Mouse (Mus musculus) embryonic facial prominence, embryonic 14.5 days (tissue): Measurements from ENCODE around the gene Zbtb8b. TPM values are rescaled to one million over a fixed set of nuclear protein-coding genes. Genes with fewer than 3 reads are reported as not detected.

Experiments used
- ATAC-seq: fragments of 200-750 bp; cut with Nextera tagmentation; 2 replicates; pipeline ENCODE4 v1.8.0; 2017; ENCODE audit warnings: low read depth, moderate number of reproducible peaks, moderate TSS enrichment
- DNase-seq: peaks from one replicate; pipeline ENCODE4 v3.0.0-alpha.2; 2015; ENCODE audit warnings: low spot score
- H3K27ac ChIP-seq: fragments of 300-500 bp; sonication (generic); replicated peaks from 2 replicates; pipeline ENCODE4 v1.5.1; 2014; ENCODE audit warnings: low read depth, mild to moderate bottlenecking, low read length, moderate library complexity
- H3K27me3 ChIP-seq: fragments of 300-500 bp; sonication (generic); replicated peaks from 2 replicates; pipeline ENCODE4 v1.6.1; 2014; ENCODE audit warnings: low read length; ENCODE audit not compliant: control insufficient read depth, insufficient read depth
- H3K36me3 ChIP-seq: fragments of 300-500 bp; sonication (generic); 2 replicates; pipeline ENCODE4 v1.6.1; 2014; ENCODE audit warnings: low read length, mixed read lengths; ENCODE audit not compliant: control insufficient read depth, insufficient read depth
- H3K4me1 ChIP-seq: fragments of 300-500 bp; sonication (generic); 2 replicates; pipeline ENCODE4 v1.6.1; 2014; ENCODE audit warnings: antibody characterized with exemption, low read length; ENCODE audit not compliant: control insufficient read depth, insufficient read depth
- H3K4me2 ChIP-seq: fragments of 300-500 bp; sonication (generic); 2 replicates; pipeline ENCODE4 v1.6.1; 2014; ENCODE audit warnings: low read depth, mild to moderate bottlenecking, low read length, moderate library complexity, mixed read lengths
- H3K4me3 ChIP-seq: fragments of 300-500 bp; sonication (generic); 2 replicates; pipeline ENCODE4 v1.5.1; 2014; ENCODE audit warnings: low read depth, mild to moderate bottlenecking, low read length
- H3K9ac ChIP-seq: fragments of 300-500 bp; sonication (generic); 2 replicates; pipeline ENCODE4 v1.6.1; 2014; ENCODE audit warnings: low read depth, mild to moderate bottlenecking, low read length, moderate library complexity, mixed read lengths
- H3K9me3 ChIP-seq: fragments of 300-500 bp; sonication (generic); 2 replicates; pipeline ENCODE4 v1.6.1; 2016; ENCODE audit warnings: low read length; ENCODE audit not compliant: control insufficient read depth
- WGBS: fragments of 180-500 bp; shearing (Covaris S2); extraction: QIAGEN DNeasy Blood & Tissue Kit; methylation state at CpG from one replicate; pipeline ENCODE4 v1.1.7; 2014; 5-methylcytosine and 5-hydroxymethylcytosine counted together
- polyA plus RNA-seq: library from polyadenylated mRNA; unstranded; fragments of >200 nt; fragmentation: Nextera tagmentation; extraction: Ambion mirVana; gene quantifications from 2 replicates; pipeline ENCODE4 v1.2.1, GENCODE M21; 2014

Zbtb8b gene
- polyA plus RNA-seq, 1 experiment from 2014 or later, result 1.3 TPM

DNA sequence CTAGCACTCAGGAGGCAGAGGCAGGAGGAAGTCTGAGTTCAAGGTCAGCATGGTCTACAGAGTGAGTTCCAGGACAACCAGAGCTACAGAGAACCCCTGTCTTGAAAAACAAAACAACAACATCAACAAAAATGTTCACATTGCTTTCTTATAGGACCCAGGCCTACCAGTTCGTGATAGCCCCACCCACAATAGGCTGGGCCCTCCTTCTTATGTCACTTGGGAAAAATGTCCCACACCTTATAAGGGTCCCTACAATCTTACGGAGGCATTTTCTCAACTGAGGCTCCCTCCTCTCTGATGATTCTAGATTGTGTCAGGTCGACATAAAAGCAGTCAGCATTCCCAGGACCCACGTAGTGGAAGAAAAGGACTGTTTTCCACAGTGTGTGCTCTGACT lies 40.8 kb downstream of the Zbtb8b start:
- Histone ChIP-seq H3K36me3 (no peaks in the 10 kb centered on the region), H3K4me1 (no peaks in the 10 kb centered on the region), H3K4me3 (no peak overlapping the region), H3K9ac (no peak overlapping the region), H3K27ac (no peak overlapping the region), H3K4me2 (no peak overlapping the region), H3K9me3 (no peaks in the 10 kb centered on the region), H3K27me3 (no peaks in the 10 kb centered on the region)
- no peak for ATAC-seq
- 73% methylated on average over 4 of the region's 4 CpGs for WGBS
- DNase-seq, result no peak

GRCm38 (mm10) chr4:129396960-129397359 lies 43.7 kb downstream of the Zbtb8b start:
- ATAC-seq, result no peak
- H3K4me2 ChIP-seq, result no peak overlapping the region
- 76% methylated on average over 3 of the region's 3 CpGs for WGBS

DNA sequence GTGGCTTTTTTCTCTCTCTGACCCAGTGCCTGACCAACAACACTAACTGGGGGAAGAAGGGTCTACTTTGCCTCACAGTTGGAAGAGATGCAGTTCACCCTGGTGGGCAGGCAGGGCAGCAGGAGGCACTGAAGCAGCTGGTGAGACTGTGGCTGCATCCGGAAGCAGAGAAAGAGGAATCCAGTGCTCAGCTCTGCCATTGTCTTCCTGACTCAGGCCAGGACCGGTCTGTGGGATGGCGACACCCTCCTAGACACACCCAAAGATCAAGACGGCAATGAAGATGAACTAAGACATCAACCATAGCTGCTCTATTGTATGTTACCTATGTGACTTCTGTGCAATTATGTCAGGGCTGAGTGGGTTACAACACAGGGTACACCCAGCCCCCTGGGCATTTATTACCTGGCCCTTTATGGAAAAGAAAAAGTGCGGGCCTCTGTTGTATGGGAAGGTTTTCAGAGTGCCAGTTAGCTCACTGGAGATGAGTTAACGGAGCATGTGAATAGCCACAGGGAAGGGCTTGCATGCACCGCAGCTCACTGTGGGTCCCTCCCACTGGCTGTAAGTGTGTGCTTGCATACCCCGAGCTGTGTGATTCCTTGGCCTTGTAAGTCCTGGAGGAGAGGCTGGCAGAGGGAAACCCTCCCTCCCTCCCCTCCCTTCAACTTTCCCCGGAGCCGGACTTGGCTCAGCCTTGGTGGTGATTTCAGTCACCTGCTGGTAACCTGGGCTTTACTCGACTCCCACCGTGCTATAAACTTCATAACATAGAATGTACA lies 46.4 kb downstream of the Zbtb8b start:
- Histone ChIP-seq H3K4me3 (no peak overlapping the region), H3K36me3 (no peaks in the 10 kb centered on the region), H3K27ac (no peak overlapping the region), H3K9ac (no peak overlapping the region), H3K27me3 (no peaks in the 10 kb centered on the region), H3K4me2 (no peak overlapping the region), H3K9me3 (no peaks in the 10 kb centered on the region), H3K4me1 (no peaks in the 10 kb centered on the region)
- no peak for ATAC-seq
- DNase-seq, result no peak
- WGBS, result 48% methylated on average over 12 of the region's 12 CpGs

More at GRCm38 (mm10) chr4:129396960-129397359, 43.7 kb downstream of the Zbtb8b start:
- Histone ChIP-seq H3K36me3 (no peaks in the 10 kb centered on the region), H3K9ac (no peak overlapping the region), H3K27ac (no peak overlapping the region), H3K9me3 (no peaks in the 10 kb centered on the region), H3K4me3 (no peak overlapping the region), H3K27me3 (no peaks in the 10 kb centered on the region), H3K4me1 (no peaks in the 10 kb centered on the region)
- no peak for DNase-seq

DNA sequence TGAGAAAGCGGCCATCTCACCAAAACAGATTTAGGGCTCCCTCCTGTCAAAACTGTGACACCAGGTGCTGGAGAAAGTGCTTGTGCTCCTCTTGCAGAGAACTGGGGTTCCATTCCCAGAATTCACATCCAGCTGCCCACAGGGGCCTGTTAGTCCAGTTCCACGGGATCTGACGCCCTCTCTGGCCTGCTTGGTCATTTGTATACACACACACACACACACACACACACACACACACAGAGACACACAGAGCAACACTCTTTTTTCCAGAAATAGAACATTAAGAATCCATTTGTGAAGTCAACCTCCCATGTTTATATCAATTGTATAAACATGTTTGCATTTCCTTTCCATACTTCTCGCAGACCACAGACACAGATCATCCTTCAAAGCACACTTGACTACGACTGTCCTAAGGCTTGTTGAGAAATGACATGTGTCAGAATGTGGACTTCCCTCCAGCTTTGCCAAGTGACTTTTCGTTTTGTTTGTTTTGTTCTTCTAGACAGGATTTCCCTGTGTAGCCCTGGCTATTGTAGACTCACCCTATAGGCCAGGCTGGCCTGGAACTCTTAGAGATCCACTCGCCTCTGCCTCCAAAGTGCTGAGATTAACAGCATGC lies 49.6 kb downstream of the Zbtb8b start:
- Histone ChIP-seq H3K27ac (no peak overlapping the region), H3K9me3 (no peaks in the 10 kb centered on the region), H3K36me3 (no peaks in the 10 kb centered on the region), H3K4me2 (no peak overlapping the region), H3K4me3 (no peak overlapping the region), H3K4me1 (no peaks in the 10 kb centered on the region), H3K9ac (no peak overlapping the region), H3K27me3 (no peaks in the 10 kb centered on the region)
- ATAC-seq (no peak), DNase-seq (no peak)
- WGBS, result 86% methylated on average over 7 of the region's 7 CpGs

GRCm38 (mm10) chr4:129390216-129390743 lies 50.4 kb downstream of the Zbtb8b start:
- ATAC-seq (no peak), DNase-seq (no peak)
- Histone ChIP-seq H3K9ac (no peak overlapping the region), H3K4me2 (no peak overlapping the region), H3K27me3 (no peaks in the 10 kb centered on the region), H3K9me3 (no peaks in the 10 kb centered on the region), H3K27ac (no peak overlapping the region), H3K4me1 (no peaks in the 10 kb centered on the region), H3K36me3 (no peaks in the 10 kb centered on the region), H3K4me3 (no peak overlapping the region)
- WGBS, result 75% methylated on average over 14 of the region's 14 CpGs

- Histone ChIP-seq H3K9ac (no peak overlapping the region), H3K4me3 (no peak overlapping the region), H3K4me2 (no peak overlapping the region), H3K4me1 (no peaks in the 10 kb centered on the region), H3K27ac (no peak overlapping the region), H3K9me3 (no peaks in the 10 kb centered on the region), H3K27me3 (no peaks in the 10 kb centered on the region), H3K36me3 (no peaks in the 10 kb centered on the region)
- DNase-seq (no peak), ATAC-seq (no peak)
- WGBS, result 84% methylated on average over 5 of the region's 5 CpGs
These were observed 52.2 kb downstream of the Zbtb8b start for GRCm38 (mm10) chr4:129388404-129388803.

DNA sequence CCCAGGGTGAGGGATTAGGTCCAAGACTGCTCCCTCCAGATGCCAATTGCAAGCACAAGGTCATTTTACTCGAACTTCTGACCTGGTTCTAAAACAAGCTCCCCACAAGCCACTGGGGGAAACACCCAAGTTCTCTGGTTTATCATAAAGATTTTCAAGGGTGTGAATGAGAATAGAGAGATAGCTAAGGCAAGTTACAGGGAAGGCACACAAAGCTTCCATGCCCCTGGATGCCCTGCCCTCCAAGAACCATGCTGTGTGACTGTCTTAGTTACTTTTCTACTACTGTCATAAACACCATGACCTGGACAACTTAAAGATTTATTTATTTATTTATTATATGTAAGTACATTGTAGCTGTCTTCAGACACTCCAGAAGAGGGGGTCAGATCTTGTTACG lies 53.7 kb downstream of the Zbtb8b start:
- ATAC-seq, result no peak
- Histone ChIP-seq H3K4me1 (no peaks in the 10 kb centered on the region), H3K9me3 (no peaks in the 10 kb centered on the region), H3K4me2 (no peak overlapping the region), H3K9ac (no peak overlapping the region), H3K36me3 (no peaks in the 10 kb centered on the region), H3K4me3 (no peak overlapping the region), H3K27ac (no peak overlapping the region), H3K27me3 (no peaks in the 10 kb centered on the region)
- DNase-seq, result no peak
- WGBS, result 59% methylated on average over 1 of the region's 2 CpGs

DNA sequence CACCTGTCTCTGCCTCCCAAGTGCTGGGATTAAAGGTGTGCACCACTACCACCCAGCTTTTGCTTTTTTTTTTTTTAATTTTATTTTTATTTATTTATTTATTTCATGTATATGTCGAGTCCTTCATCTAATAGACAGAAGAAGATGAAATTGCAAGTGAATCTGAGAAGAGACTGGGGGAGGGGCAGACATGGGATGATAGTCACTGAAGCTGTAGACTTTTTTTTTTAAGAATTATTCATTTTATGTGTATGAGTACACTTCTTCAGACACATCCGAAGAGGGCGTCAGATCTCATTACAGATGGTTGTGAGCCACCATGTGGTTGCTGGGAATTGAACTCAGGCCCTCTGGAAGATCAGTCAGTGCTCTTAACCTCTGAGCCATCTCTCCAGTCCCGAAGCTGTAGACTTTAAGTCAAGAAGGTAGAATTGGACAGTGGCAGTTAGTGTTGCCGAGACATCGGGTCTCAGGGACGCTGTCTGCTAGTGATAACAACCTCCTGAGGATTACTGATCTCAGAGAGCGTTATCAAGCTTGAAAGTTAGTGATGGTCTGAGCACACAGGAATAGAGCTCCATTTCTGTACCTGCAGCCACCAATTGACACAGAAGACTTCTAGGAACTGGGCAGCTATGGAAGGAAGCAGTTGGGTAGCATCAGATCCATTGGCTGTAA lies 54.2 kb downstream of the Zbtb8b start:
- no peak overlapping the region for H3K4me3 ChIP-seq
- DNase-seq (no peak), ATAC-seq (no peak)
- H3K4me2 ChIP-seq, result no peak overlapping the region
- no peaks in the 10 kb centered on the region for H3K27me3 ChIP-seq
- no peak overlapping the region for H3K9ac ChIP-seq
- WGBS, result 86% methylated on average over 8 of the region's 8 CpGs
- no peaks in the 10 kb centered on the region for H3K4me1 ChIP-seq
- no peaks in the 10 kb centered on the region for H3K9me3 ChIP-seq
- H3K27ac ChIP-seq, result no peak overlapping the region
- no peaks in the 10 kb centered on the region for H3K36me3 ChIP-seq
